Mouse (Mus musculus) activated CD4-positive, CD25-positive, alpha-beta regulatory T cell, adult 4 months (primary cell): ENCODE results near the gene Spag6. TPM values are rescaled to one million over a fixed set of nuclear protein-coding genes. Genes with fewer than 3 reads are reported as not detected.

Experiments used
- ATAC-seq: one replicate; pipeline ENCODE4 v1.8.0; 2017
- polyA plus RNA-seq, 2 experiments: library from polyadenylated mRNA; unstranded; fragments of 100-300 nt; shearing (Covaris generic); gene quantifications; one replicate each; pipeline ENCODE4 v1.2.1; 2017

Spag6 gene
- not detected for polyA plus RNA-seq

- ATAC-seq, result peak; percentile 56
Measured at GRCm38 (mm10) chr2:18693871-18694610, at the start of gene Spag6. Spag6 (plus strand) TSS chr2:18694032.

DNA sequence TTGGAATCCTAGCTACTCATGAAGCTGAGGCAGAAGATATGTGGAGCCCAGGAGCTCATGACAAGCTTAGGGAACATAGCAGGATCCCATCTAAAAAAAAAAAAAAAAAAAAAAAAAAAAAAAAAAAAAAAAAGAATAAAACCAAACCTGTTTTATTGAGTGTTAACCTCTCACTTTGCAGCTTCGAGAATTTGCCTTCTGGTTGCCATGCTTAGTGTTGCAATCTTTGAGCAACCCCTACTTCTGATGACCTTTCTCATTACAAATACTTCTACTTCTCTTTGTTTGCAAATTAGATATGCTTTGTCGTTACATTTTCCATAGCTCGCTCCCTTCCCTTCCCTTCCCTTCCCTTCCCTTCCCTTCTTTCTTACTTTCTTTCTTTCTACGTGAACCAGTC, 45.3 kb upstream of the Spag6 start:
- ATAC-seq, result no peak

- no peak for ATAC-seq
Measured at GRCm38 (mm10) chr2:18654821-18655220, 39.0 kb upstream of the Spag6 start.

GRCm38 (mm10) chr2:18664003-18664402, 29.8 kb upstream of the Spag6 start:
- ATAC-seq, result peak; percentile 90

DNA sequence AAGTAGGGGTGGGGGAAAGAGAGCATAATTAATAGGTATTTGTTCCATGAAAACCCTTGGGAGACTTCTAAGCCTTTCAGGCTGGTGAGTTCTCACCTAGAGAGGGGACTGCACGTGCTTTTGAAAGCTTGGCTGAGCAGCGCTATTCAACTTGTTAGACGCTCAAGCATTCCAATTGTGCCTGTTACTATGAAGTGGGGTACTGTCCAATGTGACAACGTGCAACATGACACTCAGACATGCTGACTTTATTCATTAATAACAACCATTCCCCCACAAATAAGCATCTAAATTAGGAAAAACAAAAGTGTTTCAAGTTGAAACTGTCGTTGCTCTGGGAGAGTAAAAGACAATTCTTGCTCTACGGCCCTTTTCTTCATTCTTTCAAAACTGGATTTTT, 22.8 kb upstream of the Spag6 start:
- ATAC-seq, result no peak

DNA sequence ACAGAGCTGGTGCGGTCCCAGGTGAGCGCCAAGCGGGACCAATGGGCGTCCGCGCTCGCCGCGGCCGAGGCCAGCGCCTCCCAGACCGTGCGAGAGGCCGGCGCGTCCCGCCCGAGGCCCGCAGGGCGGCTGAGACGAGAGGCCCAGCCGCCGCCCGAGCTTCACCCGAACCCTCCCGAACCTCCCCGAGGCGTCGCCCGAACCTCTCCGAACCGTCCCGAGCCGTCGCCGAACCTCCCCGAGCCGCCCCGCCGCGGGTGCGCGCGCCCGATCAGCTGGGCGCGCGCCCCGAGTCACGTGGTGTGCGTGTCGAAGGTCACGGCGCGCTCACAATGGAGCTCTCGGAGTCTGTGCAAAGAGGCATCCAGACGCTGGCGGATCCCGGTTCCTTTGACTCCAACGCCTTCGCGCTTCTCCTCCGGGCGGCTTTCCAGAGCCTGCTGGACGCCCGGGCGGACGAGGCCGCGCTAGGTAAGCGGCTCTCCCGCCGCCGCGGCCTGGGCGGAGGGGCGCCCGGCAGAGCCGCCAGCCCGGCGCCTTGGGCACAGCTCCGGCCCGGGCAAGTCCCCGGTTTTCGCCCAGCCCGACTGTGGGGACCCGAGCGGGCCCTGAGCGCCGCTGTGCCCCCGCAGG, 21.6 kb upstream of the Spag6 start, which contains the start of gene Commd3:
Commd3 (plus strand) TSS at position 252 of the 633 bp plus-strand sequence.
- ATAC-seq, result peak; percentile 91

DNA sequence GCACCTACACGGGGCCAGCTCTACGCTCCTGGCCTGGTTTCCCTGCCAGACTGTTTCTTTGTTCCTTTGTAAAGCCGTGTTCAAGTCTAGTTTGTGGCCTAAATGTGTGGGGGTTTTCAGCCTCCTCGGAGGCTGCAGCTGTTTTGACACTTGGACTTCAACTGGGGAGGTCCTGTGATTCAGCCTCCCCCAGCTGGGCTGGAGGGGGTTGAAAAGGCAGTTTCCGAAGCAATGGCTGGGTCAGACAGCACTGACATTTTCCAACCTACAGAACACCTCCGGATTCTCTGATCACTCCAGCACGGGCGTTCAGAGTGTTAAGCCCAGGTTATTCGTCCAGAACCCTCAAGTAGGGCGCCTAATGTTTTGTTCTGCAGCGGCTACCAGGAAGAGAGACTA, 21.1 kb upstream of the Spag6 start:
- ATAC-seq, result peak; percentile 3

DNA sequence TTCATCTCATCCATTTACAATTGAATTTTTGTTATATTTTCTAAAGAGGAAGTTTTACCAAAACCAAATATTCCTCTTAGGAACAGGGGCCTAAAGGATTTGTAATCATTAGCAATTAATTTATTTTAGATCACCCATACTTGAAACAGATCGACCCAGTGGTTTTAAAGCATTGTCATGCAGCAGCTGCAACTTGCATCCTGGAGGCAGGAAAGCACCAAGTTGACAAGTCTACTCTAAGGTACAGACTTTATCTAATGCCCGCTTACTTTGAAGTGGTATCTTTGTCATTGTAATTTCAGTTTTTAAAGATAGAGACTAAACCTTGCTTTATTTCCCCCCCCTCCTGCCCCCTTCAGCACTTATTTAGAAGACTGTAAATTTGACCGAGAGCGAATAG, 20.1 kb upstream of the Spag6 start:
- no peak for ATAC-seq

GRCm38 (mm10) chr2:18674193-18674902, 19.5 kb upstream of the Spag6 start:
- ATAC-seq, result no peak

DNA sequence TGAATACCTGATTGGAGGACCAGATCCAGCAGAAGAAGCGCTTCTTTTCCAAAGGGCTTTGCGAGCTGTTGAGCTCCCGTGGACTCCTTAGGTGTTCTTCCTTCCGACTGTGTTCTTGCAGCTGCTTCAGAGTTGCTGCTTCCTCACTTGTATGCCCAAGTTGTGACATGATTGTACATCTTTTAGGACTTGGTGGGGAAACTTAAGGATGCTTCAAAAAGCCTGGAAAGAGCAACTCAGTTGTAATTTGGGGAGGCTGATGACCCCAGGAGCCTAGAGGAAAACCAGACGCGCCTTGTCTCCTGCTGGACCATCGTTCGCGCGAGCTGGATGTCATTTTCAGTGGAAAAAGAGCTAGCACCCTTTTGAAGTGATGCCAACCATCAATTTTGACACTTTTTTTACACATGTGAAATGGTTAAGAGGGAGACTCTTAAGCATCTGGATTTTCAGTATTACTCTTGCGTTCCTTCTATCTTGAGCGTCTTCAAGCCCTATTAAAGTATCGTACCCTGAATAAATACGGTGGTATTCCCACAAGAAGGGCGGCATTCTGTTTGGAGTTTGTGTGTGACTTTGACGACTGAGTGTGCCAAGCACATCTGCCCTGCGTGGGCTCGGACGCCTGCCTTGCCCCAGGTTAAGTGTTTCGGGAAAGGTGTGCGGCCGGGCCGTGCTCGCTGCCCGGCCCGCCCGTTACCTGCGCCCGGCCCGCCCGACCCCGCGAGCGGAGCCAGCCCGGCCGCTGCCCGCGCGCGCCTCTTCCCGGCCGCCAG, 18.0 kb upstream of the Spag6 start:
- ATAC-seq, result no peak

DNA sequence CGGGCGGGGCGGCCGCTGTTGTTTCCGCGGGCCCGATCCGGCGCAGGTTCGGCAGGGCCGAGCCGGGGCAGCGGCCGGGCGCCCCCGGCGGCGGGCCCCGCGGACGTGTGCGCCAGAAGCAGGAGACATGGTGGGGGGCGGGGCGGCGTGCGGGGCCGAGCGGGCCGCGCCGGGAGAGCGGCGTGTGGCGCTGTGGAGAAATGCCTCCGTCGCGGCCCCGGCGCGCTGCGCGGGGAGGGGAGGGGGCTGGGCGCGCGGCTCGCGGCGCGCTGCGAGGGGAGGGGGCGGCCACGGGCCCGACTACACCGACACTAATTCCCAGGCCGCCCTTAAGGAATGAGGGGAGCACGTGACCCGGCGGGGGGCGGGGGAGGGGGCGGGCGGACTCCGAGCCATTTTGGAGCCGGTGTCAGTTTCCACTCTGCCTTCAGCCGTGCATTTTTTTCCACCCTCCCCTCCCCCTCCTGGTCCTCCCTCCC, 17.3 kb upstream of the Spag6 start:
- ATAC-seq, result peak; percentile 4

DNA sequence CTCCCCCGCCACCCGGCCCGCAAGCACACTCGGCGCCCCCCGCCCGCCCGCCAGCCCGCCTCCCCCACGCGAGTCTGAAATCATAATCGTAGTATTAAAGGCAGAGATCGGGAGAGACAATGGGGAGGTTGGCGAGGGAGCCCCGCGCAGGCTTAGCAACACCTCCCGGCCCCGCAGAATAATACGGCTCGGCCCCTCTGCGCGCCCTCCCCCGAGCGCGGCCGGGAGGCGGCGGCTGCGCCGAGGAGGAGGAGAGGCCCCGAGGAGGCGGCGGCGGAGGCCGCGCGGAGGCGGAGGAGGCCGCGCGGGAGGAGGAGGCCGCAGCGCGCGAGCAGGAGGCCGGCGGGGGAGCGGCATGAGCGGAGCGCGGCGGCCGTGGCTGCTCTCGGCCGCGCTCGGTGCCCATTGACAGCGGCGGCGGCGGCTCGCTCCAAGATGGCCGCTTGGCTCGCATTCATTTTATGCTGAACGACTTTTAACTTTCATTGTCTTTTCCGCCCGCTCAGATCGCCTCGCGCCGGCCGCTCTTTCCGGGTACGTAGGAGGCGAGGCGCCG, 16.8 kb upstream of the Spag6 start, which contains the start of gene Bmi1:
Bmi1 (plus strand) TSS at position 83 of the 556 bp plus-strand sequence.
- ATAC-seq, result peak; percentile 6

DNA sequence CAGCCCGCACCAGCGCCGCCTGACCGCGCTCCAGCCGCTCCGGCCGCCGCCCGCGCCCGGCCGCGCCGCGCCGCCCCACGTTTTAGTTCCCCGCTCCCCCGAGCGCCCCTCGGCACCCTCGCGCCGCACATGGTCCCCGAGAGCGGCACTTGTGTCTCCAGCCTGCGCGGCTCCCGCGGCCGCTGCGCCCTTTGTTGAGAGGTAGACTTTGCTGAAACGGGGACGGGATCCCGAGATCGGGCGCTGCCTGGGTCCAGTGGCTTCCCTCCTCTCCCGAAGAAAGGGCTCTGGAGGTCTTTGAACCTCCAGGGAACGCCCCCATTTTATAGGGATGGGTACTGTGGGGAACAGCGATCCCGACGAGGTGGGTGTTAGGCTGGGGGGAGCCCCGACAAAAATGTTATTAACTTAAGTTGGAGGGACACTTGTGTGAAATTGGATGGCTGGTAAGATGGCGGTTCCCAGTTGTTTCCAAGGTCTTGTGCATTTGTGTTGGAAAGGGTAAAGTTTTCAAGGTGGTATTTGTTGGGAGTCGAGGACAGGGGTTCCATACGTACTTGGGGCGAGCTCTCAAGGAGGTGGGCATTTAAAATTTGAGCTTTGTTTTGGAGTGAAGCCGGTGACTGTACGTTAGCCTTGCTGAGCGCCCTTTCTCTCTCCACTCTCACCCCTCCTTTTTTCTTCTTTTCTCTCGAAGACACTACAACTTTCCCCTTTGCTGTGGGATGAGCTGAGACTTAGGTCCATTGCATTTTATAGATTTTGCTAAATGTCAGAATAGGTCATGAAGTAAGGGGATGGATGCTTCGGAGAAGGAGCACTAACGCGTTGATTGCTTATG, 16.0 kb upstream of the Spag6 start:
- ATAC-seq, result no peak

- ATAC-seq, result no peak
Measured at GRCm38 (mm10) chr2:18679701-18680100, 14.1 kb upstream of the Spag6 start.

GRCm38 (mm10) chr2:18680501-18680900, 13.3 kb upstream of the Spag6 start:
- no peak for ATAC-seq

- peak; percentile 78 for ATAC-seq
Measured at GRCm38 (mm10) chr2:18680961-18681360, 12.9 kb upstream of the Spag6 start.

DNA sequence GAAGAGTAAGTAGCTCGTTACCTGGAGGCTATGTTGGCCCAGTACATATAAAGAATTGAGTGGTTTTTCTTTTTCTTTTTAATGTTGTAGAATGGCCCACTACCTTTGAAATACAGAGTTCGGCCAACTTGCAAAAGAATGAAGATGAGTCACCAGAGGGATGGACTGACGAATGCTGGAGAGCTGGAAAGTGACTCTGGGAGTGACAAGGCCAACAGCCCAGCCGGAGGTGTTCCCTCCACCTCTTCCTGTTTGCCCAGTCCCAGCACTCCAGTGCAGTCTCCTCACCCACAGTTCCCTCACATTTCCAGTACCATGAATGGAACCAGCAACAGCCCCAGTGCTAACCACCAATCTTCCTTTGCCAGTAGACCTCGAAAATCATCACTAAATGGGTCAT, 9.8 kb upstream of the Spag6 start:
- no peak for ATAC-seq

DNA sequence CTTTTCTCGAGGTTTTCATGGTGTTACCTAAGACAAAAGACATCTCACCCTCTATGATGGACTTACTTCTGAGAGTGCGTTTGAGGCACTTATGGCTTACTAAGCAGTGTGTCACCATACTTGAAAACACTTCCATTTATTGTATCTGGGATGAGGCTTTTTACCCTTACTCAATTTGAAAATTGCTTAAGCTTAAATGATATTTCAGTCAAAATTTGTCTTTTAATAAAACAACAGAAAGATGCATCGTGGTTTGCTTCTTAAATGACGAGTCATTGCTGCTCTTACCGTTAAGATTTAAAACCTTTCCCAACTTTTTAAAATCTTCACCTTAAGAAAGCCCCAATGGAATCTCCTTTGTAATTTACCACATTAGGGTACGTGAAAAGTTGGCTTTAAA, 7.4 kb upstream of the Spag6 start:
- ATAC-seq, result no peak

DNA sequence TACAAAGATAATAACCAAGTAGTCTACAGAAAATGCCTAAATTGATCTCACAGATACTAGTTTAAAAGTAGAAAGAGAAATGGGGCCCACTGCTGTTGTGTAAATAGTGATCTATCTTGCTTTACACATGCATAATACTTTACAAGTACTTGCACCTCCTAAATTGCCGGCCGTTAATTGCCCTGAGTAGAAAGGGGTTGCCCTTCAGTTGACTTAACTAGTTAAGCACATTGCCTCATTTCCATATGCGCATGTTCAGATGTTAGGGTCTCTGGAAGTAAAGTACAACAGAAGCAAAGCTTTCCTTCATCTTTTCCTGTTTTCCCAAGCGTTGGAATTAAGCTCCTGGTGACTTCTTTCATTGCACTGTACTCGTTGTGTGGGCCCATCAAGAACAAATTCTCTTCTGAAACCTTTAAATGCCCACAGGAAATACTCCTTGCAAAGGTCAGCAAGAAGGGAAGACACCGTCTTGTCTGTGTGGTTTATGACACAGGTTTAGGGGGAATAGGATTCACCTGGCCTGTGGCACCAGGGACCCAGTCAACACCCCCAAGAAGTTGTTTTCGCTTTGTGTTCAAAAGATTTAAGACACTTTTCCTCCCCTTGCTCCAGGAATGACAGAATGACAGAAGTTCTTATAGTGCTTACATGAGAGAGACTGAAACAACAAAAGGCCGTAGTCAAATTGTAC, 6.9 kb upstream of the Spag6 start:
- ATAC-seq, result no peak

GRCm38 (mm10) chr2:18687671-18688170, 6.1 kb upstream of the Spag6 start:
- ATAC-seq, result no peak
